Mouse (Mus musculus) embryonic facial prominence, embryonic 13.5 days (tissue): ENCODE data around the gene Pithd1. TPM values are rescaled to one million over a fixed set of nuclear protein-coding genes. Genes with fewer than 3 reads are reported as not detected.

Experiments
- ATAC-seq: fragments of 200-750 bp; cut with Nextera tagmentation; 2 replicates; pipeline ENCODE4 v1.8.0; 2017; ENCODE audit warnings: low read depth; ENCODE audit not compliant: insufficient number of reproducible peaks, insufficient read depth, low FRiP score, low TSS enrichment
- H3K27ac ChIP-seq: fragments of 300-500 bp; sonication (generic); 2 replicates; pipeline ENCODE4 v1.5.1; 2015; ENCODE audit warnings: moderate library complexity, mild to moderate bottlenecking, inconsistent platforms
- H3K27me3 ChIP-seq: fragments of 300-500 bp; sonication (generic); 2 replicates; pipeline ENCODE4 v1.6.1; 2015; ENCODE audit warnings: mild to moderate bottlenecking, inconsistent platforms
- H3K36me3 ChIP-seq: fragments of 300-500 bp; sonication (generic); 2 replicates; pipeline ENCODE4 v1.6.1; 2015; ENCODE audit warnings: mild to moderate bottlenecking, inconsistent platforms
- H3K4me1 ChIP-seq: fragments of 300-500 bp; sonication (generic); 2 replicates; pipeline ENCODE4 v1.6.1; 2015; ENCODE audit warnings: inconsistent platforms
- H3K4me2 ChIP-seq: fragments of 300-500 bp; sonication (generic); 2 replicates; pipeline ENCODE4 v1.6.1; 2015; ENCODE audit warnings: moderate library complexity, mild to moderate bottlenecking, inconsistent platforms
- H3K4me3 ChIP-seq: fragments of 300-500 bp; sonication (generic); 2 replicates; pipeline ENCODE4 v1.5.1; 2015; ENCODE audit warnings: mild to moderate bottlenecking, inconsistent platforms
- H3K9ac ChIP-seq: fragments of 300-500 bp; sonication (generic); 2 replicates; pipeline ENCODE4 v1.6.1; 2015; ENCODE audit warnings: mild to moderate bottlenecking, inconsistent platforms
- H3K9me3 ChIP-seq: fragments of 300-500 bp; sonication (generic); 2 replicates; pipeline ENCODE4 v1.6.1; 2016; ENCODE audit warnings: inconsistent platforms
- WGBS: fragments of 180-500 bp; shearing (Covaris S2); methylation state at CpG from one replicate; pipeline ENCODE4 v1.1.7; 2015; ENCODE audit warnings: mixed read lengths; 5-methylcytosine and 5-hydroxymethylcytosine counted together
- polyA plus RNA-seq: library from polyadenylated mRNA; unstranded; fragments of >200 nt; fragmentation: Nextera tagmentation; extraction: Ambion mirVana; gene quantifications from 2 replicates; pipeline ENCODE4 v1.2.1, GENCODE M21; 2015

Pithd1 gene
- polyA plus RNA-seq, 1 experiment from 2014 or later, result 59.9 TPM

DNA sequence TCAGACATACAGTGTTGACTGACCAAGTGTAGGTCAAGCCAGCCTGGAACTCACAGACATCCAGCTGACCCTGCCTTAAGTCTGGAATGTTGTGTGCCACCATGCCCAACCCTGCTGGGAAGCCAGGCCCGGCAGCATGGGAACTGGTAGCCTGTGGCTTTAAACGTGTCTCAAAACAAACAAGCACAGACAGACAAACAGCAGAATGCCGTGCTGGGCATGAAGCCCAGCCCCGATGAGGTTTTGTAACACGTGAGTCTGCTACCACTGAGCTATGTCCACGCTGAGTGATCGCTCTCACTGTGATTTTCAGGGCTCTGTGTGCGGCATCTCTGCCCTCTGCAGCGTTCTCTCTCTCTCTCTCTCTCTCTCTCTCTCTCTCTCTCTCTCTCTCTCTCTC is 31.2 kb downstream of the Pithd1 start:
- Histone ChIP-seq H3K4me3 (no peak overlapping the region), H3K9ac (no peak overlapping the region), H3K36me3 (peaks cover 80% of the 10 kb centered on the region), H3K4me1 (no peaks in the 10 kb centered on the region), H3K27ac (no peak overlapping the region), H3K4me2 (no peak overlapping the region), H3K9me3 (no peaks in the 10 kb centered on the region), H3K27me3 (no peaks in the 10 kb centered on the region)
- 87% methylated on average over 9 of the region's 9 CpGs for WGBS
- no peak for ATAC-seq

DNA sequence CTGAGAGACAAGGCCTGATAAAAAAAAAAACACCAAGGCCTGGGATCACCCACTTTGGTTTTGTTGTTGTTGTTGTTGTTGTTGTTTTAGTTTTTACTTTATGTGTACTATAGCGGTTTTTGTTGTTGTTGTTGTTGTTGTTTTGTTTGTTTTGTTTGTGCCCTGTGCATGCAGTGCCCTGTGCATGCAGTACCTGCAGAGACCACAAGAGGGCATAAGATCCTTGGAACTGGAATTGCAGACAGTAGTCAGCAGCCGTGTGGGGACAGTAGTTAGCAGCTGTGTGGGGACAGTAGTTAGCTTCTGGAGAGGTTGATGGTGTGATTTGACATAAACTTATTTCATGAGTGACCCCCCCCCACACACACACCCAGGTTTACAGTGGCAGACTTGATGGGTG is 32.8 kb downstream of the Pithd1 start:
- H3K27ac ChIP-seq, result no peak overlapping the region
- H3K9ac ChIP-seq, result no peak overlapping the region
- H3K4me2 ChIP-seq, result no peak overlapping the region
- H3K36me3 ChIP-seq, result peaks cover 67% of the 10 kb centered on the region
- H3K4me3 ChIP-seq, result no peak overlapping the region
- no peaks in the 10 kb centered on the region for H3K4me1 ChIP-seq
- no peaks in the 10 kb centered on the region for H3K27me3 ChIP-seq
- ATAC-seq, result no peak
- WGBS, result 6% methylated on average over 2 of the region's 2 CpGs
- no peaks in the 10 kb centered on the region for H3K9me3 ChIP-seq

DNA sequence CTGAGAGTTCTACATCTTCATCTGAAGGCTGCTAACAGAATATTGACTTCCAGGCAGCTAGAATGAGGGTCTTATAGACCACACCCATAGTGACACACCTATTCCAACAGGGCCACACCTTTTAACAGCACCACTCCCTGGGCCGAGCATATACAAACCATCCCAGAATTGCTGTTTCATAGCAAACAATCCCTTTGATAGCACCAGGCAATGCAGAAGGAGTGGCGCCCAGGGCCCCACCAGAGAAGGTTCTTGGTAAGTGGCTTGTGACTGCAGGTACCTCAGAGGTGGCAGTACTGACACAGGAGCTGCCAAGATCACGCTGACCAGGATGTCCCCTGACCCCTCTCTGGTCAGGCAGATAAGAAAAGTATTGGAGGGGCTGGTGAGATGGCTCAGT is 33.9 kb downstream of the Pithd1 start:
- no peak for ATAC-seq
- Histone ChIP-seq H3K36me3 (peaks cover 61% of the 10 kb centered on the region), H3K9me3 (no peaks in the 10 kb centered on the region), H3K27ac (no peak overlapping the region), H3K9ac (no peak overlapping the region), H3K4me1 (peaks cover 1% of the 10 kb centered on the region), H3K27me3 (no peaks in the 10 kb centered on the region), H3K4me2 (no peak overlapping the region), H3K4me3 (no peak overlapping the region)
- WGBS, result 88% methylated on average over 3 of the region's 3 CpGs

DNA sequence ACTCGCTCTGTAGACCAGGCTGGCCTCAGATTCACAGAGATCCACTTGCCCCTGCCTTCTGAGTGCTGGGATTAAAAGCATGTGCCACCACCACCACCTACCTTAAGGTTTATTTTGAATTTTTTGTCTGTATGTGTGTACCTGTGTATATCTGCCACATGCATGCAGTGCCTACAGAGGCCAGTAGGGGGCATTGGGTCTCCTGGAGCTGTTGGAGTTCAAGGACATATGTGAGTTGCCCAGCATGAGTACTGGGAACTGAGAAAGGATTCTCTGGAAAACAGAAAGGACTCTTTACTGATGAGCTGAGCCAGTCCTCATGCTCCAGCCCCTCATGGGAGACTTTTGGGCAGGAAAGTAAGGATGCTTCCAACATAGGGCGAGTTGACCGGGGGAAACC is 35.6 kb downstream of the Pithd1 start:
- Histone ChIP-seq H3K36me3 (peaks cover 47% of the 10 kb centered on the region), H3K27me3 (no peaks in the 10 kb centered on the region), H3K4me1 (peaks cover 11% of the 10 kb centered on the region), H3K9ac (no peak overlapping the region), H3K4me2 (no peak overlapping the region), H3K27ac (no peak overlapping the region), H3K4me3 (no peak overlapping the region), H3K9me3 (no peaks in the 10 kb centered on the region)
- 94% methylated on average over 3 of the region's 3 CpGs for WGBS
- no peak for ATAC-seq

DNA sequence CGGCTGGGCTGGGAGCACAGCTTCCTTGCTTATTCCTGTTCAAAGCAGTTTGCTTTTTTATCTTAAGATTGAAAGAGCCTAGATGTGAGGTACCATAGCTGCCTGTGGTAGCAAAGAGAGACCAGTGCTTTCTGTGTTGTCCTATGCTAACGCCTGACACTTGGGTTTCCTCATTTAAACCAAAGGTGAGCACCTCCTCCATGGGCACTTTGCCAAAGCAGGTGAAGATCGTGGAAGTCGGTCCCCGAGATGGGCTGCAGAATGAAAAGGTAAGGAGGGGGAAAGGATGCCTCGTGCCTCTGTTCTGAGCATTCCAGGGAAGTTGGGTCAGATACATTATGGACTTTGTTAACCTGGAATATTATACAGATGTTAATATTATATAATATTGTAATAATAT is 36.7 kb downstream of the Pithd1 start:
- Histone ChIP-seq H3K9ac (no peak overlapping the region), H3K36me3 (peaks cover 38% of the 10 kb centered on the region), H3K9me3 (no peaks in the 10 kb centered on the region), H3K27ac (no peak overlapping the region), H3K27me3 (no peaks in the 10 kb centered on the region), H3K4me2 (no peak overlapping the region), H3K4me1 (peaks cover 15% of the 10 kb centered on the region), H3K4me3 (no peak overlapping the region)
- 84% methylated on average over 6 of the region's 6 CpGs for WGBS
- ATAC-seq, result no peak

DNA sequence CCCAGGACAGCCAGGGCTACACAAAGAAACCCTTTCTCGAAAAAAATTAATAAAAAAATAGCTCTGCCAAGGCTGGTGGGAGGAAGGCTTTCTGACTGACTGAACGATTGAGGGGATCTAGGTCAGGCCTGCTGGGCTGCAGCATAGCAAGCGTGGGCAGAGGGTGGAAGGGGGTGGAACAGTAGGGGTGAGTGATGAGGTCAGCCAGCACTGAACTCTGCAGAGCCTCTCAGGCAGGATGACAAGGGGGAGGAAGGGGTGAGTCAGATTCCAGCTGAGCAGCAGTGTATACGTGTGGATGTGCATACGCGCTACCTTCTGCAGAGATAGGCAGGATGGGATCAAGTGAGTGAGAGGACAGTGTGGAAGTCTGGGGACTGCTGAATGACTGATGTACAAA is 37.2 kb downstream of the Pithd1 start:
- Histone ChIP-seq H3K4me3 (no peak overlapping the region), H3K27ac (no peak overlapping the region), H3K9ac (no peak overlapping the region), H3K4me1 (peaks cover 15% of the 10 kb centered on the region), H3K9me3 (no peaks in the 10 kb centered on the region), H3K4me2 (no peak overlapping the region), H3K27me3 (no peaks in the 10 kb centered on the region), H3K36me3 (peaks cover 36% of the 10 kb centered on the region)
- WGBS, result 67% methylated on average over 6 of the region's 6 CpGs
- ATAC-seq, result no peak

DNA sequence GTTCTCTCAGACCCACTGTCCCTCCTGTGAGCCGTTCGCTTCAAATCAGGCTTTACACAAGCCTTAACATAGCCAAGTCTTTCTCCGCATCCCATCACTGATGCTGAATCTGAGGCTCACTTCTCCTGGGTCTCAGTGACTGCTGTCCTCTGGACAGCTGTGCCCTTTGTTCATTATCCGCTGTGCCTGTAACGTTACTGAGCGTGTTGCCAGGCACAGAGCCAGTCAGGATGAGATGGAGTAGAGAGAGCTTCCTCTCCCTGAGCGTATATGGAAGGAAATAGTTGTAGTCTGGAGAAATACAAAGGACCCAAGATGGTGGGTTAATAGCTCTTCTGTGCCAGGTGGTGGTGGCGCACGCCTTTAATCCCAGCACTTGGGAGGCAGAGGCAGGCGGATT is 37.6 kb downstream of the Pithd1 start:
- ATAC-seq, result no peak
- Histone ChIP-seq H3K36me3 (peaks cover 33% of the 10 kb centered on the region), H3K9ac (no peak overlapping the region), H3K4me2 (no peak overlapping the region), H3K27ac (no peak overlapping the region), H3K27me3 (no peaks in the 10 kb centered on the region), H3K4me3 (no peak overlapping the region), H3K4me1 (peaks cover 15% of the 10 kb centered on the region), H3K9me3 (no peaks in the 10 kb centered on the region)
- WGBS, result 89% methylated on average over 10 of the region's 10 CpGs

DNA sequence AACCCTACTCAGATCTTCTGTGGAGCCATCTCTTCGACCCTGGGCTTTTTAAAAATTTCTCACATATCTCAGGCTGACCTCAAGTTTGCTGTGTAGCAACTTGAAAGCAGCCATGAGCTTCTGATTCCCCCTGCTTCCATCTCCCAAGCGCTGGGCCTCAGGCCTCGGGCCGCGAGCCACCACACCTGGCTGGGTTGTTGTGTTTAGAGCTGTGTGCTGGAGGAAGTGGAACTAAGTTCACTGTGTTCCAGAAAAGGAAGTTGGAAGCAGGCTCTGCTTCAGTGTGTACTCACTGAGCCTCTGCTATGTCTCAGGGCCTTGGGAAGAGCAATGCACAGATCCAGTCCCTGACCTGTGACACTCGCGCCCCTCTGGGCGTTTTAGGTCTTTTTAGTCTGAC is 38.9 kb downstream of the Pithd1 start:
- Histone ChIP-seq H3K4me1 (peaks cover 15% of the 10 kb centered on the region), H3K4me3 (no peak overlapping the region), H3K27me3 (no peaks in the 10 kb centered on the region), H3K27ac (no peak overlapping the region), H3K9ac (no peak overlapping the region), H3K36me3 (peaks cover 27% of the 10 kb centered on the region), H3K9me3 (no peaks in the 10 kb centered on the region), H3K4me2 (no peak overlapping the region)
- ATAC-seq, result no peak
- WGBS, result 91% methylated on average over 8 of the region's 8 CpGs

DNA sequence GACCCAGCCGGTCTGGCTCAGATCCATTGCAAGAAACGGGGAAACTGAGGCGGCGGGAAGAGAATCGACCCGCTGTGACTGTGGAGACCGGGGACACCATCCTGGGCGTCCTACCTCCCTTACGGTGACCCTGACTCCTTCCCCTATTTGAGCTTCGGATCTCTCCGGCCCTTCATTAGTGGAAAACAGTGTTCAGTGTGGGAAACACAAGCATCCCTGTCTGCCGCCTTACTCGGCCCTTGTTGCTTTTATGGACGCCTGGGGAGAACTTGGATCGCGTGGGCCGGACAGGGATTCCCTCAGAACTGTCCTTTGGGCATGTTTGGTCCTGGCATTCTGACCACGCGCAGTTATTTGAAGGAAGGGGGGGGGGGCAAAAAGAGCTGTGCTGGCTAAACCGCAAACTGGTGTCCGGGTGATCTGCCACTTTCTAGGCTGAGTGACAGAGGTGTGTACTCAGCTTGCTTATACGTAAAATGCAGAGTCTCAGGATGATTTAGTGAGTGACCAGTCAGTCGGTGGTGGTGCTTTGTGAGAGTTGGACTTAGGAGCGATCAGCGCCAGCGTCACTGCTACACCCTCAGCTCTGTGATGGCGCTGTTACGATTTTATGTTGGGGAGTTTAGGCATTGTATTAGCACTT is 40.3 kb downstream of the Pithd1 start:
- H3K9me3 ChIP-seq, result no peaks in the 10 kb centered on the region
- H3K4me3 ChIP-seq, result peak overlapping the region; percentile 84
- H3K4me1 ChIP-seq, result peaks cover 15% of the 10 kb centered on the region
- WGBS, result 1% methylated on average over 28 of the region's 28 CpGs
- no peaks in the 10 kb centered on the region for H3K27me3 ChIP-seq
- peak overlapping the region; percentile 81 for H3K4me2 ChIP-seq
- 0 out of 2 replicates have a peak, but pooled peaks have one; percentile 15 for ATAC-seq
- H3K9ac ChIP-seq, result peak overlapping the region; percentile 80
- H3K27ac ChIP-seq, result peak overlapping the region; percentile 34; the same call in 1 of the 2 replicates
- peaks cover 15% of the 10 kb centered on the region for H3K36me3 ChIP-seq

DNA sequence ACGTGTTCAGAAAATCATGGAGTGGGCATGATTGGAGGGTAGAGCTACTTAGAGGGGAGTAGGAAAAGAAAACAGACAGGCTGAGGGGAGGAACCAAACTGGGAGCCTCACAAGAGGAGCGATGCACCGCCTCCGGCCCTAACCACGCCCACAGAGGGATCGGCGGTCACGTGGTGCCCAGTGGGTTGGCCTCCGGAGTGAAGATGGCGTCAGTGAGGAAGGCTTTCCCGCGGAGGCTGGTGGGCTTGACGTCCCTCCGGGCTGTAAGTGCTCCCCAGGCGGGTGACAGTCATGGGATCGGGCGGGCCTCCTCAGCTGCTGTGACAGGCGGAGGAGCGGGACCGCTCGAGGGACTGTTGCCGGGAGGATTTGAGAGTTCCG is 40.8 kb downstream of the Pithd1 start, which contains the start of gene Hmgcl:
Gene Hmgcl, plus strand, starts transcription at position 171 of the 381 bp plus-strand sequence.
- Histone ChIP-seq H3K4me2 (peak within 1 kb of the TSS; percentile 81), H3K27ac (peak within 1 kb of the TSS; percentile 34; the same call in 1 of the 2 replicates), H3K4me1 (peaks cover 15% of the 10 kb centered on the region), H3K36me3 (peaks cover 11% of the 10 kb centered on the region), H3K4me3 (peak within 1 kb of the TSS; percentile 84), H3K9ac (peak within 1 kb of the TSS; percentile 80), H3K27me3 (no peaks in the 10 kb centered on the region), H3K9me3 (no peaks in the 10 kb centered on the region)
- ATAC-seq, result peak; percentile 83; the same call in 1 of the 2 replicates
- 0% methylated on average over 23 of the region's 23 CpGs for WGBS

DNA sequence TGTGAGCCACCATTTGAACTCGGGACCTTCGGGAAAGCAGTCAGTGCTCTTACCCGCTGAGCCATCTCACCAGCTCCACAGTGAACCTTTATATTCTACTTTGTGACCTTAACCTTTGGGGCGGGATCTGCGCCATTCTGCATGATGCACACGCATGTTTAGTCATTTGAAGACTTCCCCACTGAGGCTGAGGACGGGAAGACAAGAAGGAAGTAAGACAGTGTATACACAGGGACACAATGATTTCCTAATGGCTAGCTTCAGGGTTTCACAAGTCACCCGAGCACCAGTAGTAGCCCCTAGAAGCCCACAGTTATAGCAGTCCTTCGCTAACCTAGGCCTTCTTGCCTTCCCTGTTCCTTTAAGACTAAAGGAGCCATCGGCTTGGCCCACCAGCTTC is 41.4 kb downstream of the Pithd1 start:
- Histone ChIP-seq H3K9ac (peak overlapping the region; percentile 80; the same call in 1 of the 2 replicates), H3K36me3 (peaks cover 11% of the 10 kb centered on the region), H3K27me3 (no peaks in the 10 kb centered on the region), H3K27ac (no peak overlapping the region), H3K4me3 (peak overlapping the region; percentile 84), H3K4me1 (peaks cover 15% of the 10 kb centered on the region), H3K9me3 (no peaks in the 10 kb centered on the region), H3K4me2 (peak overlapping the region; percentile 81)
- ATAC-seq, result no peak
- WGBS, result 73% methylated on average over 10 of the region's 10 CpGs

DNA sequence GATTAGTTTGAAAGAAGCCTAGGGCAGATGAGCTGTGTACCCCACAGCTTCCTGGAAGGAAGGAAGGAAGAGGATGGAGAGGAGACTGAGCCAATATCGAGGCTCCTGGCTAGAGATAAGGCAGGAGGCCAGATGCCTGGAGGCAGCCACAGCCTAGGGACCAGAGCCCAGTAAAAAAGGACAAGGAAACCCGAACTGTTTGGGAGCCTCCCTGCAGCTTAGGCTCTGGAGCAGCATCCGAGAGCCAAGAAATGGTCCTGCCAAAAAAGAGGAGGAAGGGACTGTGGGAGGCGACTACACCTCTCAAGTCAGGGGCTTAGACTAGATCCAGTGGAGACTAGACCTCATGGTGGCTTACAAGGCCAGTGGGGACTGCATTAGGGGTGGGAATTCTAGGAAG is 43.7 kb downstream of the Pithd1 start:
- Histone ChIP-seq H3K27ac (0 out of 2 replicates have a peak overlapping the region, but pooled peaks have one; percentile 33), H3K4me1 (peaks cover 15% of the 10 kb centered on the region), H3K4me2 (no peak overlapping the region), H3K9me3 (no peaks in the 10 kb centered on the region), H3K4me3 (no peak overlapping the region), H3K27me3 (no peaks in the 10 kb centered on the region), H3K9ac (no peak overlapping the region), H3K36me3 (peaks cover 22% of the 10 kb centered on the region)
- no peak for ATAC-seq
- WGBS, result 55% methylated on average over 4 of the region's 4 CpGs
